Mouse (Mus musculus) liver, embryonic 16.5 days (tissue): ENCODE measurements around the gene Pet117. TPM values are rescaled to one million over a fixed set of nuclear protein-coding genes. Genes with fewer than 3 reads are reported as not detected.

Source experiments
- ATAC-seq: fragments of 200-750 bp; cut with Nextera tagmentation; 2 replicates; pipeline ENCODE4 v1.8.0; 2017; ENCODE audit warnings: low read depth, mild to moderate bottlenecking, moderate number of reproducible peaks, moderate library complexity
- H3K27ac ChIP-seq: fragments of 300-500 bp; sonication (generic); 2 replicates; pipeline ENCODE4 v1.5.1; 2014; ENCODE audit warnings: mild to moderate bottlenecking, low read length
- H3K27me3 ChIP-seq: fragments of 300-500 bp; sonication (generic); 2 replicates; pipeline ENCODE4 v1.6.1; 2014; ENCODE audit warnings: low read depth, low read length, mixed read lengths; ENCODE audit not compliant: control insufficient read depth, insufficient read depth
- H3K36me3 ChIP-seq: fragments of 300-500 bp; sonication (generic); 2 replicates; pipeline ENCODE4 v1.6.1; 2014; ENCODE audit warnings: mild to moderate bottlenecking; ENCODE audit not compliant: control insufficient read depth, insufficient read depth
- H3K4me1 ChIP-seq: fragments of 300-500 bp; sonication (generic); 2 replicates; pipeline ENCODE4 v1.6.1; 2014; ENCODE audit warnings: low read depth, low read length, mixed read lengths; ENCODE audit not compliant: control insufficient read depth
- H3K4me2 ChIP-seq: fragments of 300-500 bp; sonication (generic); 2 replicates; pipeline ENCODE4 v1.6.1; 2014; ENCODE audit warnings: low read depth, low read length, mixed read lengths
- H3K4me3 ChIP-seq: fragments of 300-500 bp; sonication (generic); 2 replicates; pipeline ENCODE4 v1.5.1; 2014; ENCODE audit warnings: low read depth, mild to moderate bottlenecking, low read length
- H3K9ac ChIP-seq: fragments of 300-500 bp; sonication (generic); 2 replicates; pipeline ENCODE4 v1.6.1; 2014; ENCODE audit warnings: low read depth, low read length
- H3K9me3 ChIP-seq: fragments of 300-500 bp; sonication (generic); replicated peaks from 2 replicates; pipeline ENCODE4 v1.6.1; 2016; ENCODE audit warnings: low read length; ENCODE audit not compliant: control insufficient read depth
- WGBS: fragments of 180-500 bp; shearing (Covaris S2); extraction: QIAGEN DNeasy Blood & Tissue Kit; methylation state at CpG from one replicate; pipeline ENCODE4 v1.1.7; 2014; ENCODE audit not compliant: insufficient replicate concordance; 5-methylcytosine and 5-hydroxymethylcytosine counted together
- polyA plus RNA-seq: library from polyadenylated mRNA; unstranded; fragments of >200 nt; fragmentation: Nextera tagmentation; extraction: Ambion mirVana; gene quantifications from 2 replicates; pipeline ENCODE4 v1.2.1, GENCODE M21; 2015

Pet117 gene
- 0.63 and 1.1 TPM in 2 replicates for polyA plus RNA-seq

- H3K27ac ChIP-seq, result peak within 1 kb of the TSS; percentile 92
- H3K9ac ChIP-seq, result peak within 1 kb of the TSS; percentile 91
- H3K4me2 ChIP-seq, result peak within 1 kb of the TSS; percentile 87
- 3% methylated on average over 38 of the region's 38 CpGs for WGBS
- peak within 1 kb of the TSS; percentile 94 for H3K4me3 ChIP-seq
- peak; percentile 96 for ATAC-seq
- no peaks in the 10 kb centered on the region for H3K9me3 ChIP-seq
- H3K36me3 ChIP-seq, result peaks cover under 1% of the 10 kb centered on the region; the same call in 1 of the 2 replicates
- peaks cover 19% of the 10 kb centered on the region for H3K4me1 ChIP-seq
- no peaks in the 10 kb centered on the region for H3K27me3 ChIP-seq
These were observed at the start of gene Pet117, which contains the start of gene Kat14 for GRCm38 (mm10) chr2:144368400-144369019. TSS of gene Pet117 (plus strand) at chr2:144368996. TSS of gene Kat14 (plus strand) at chr2:144368983.

- H3K4me3 ChIP-seq, result no peak overlapping the region
- H3K9ac ChIP-seq, result no peak overlapping the region
- H3K27ac ChIP-seq, result no peak overlapping the region
- no peaks in the 10 kb centered on the region for H3K36me3 ChIP-seq
- H3K4me1 ChIP-seq, result no peaks in the 10 kb centered on the region
- H3K4me2 ChIP-seq, result no peak overlapping the region
- WGBS, result 57% methylated on average over 3 of the region's 3 CpGs
- no peak for ATAC-seq
- H3K27me3 ChIP-seq, result peaks cover 11% of the 10 kb centered on the region
- H3K9me3 ChIP-seq, result no peaks in the 10 kb centered on the region
These were observed 44.6 kb upstream of the Pet117 start for GRCm38 (mm10) chr2:144324218-144324617.

- Histone ChIP-seq H3K36me3 (no peaks in the 10 kb centered on the region), H3K27ac (no peak overlapping the region), H3K9me3 (no peaks in the 10 kb centered on the region), H3K27me3 (peaks cover 61% of the 10 kb centered on the region), H3K4me3 (no peak overlapping the region), H3K9ac (no peak overlapping the region), H3K4me2 (no peak overlapping the region), H3K4me1 (peaks cover 8% of the 10 kb centered on the region)
- no peak for ATAC-seq
- 6% methylated on average over 10 of the region's 10 CpGs for WGBS
These were observed 39.3 kb upstream of the Pet117 start for GRCm38 (mm10) chr2:144329451-144329850.

GRCm38 (mm10) chr2:144329937-144330336, 38.9 kb upstream of the Pet117 start:
- Histone ChIP-seq H3K9me3 (no peaks in the 10 kb centered on the region), H3K9ac (no peak overlapping the region), H3K27ac (no peak overlapping the region), H3K36me3 (no peaks in the 10 kb centered on the region), H3K4me2 (no peak overlapping the region), H3K27me3 (peaks cover 63% of the 10 kb centered on the region), H3K4me3 (no peak overlapping the region), H3K4me1 (peaks cover 8% of the 10 kb centered on the region)
- WGBS, result 6% methylated on average over 10 of the region's 10 CpGs
- no peak for ATAC-seq

GRCm38 (mm10) chr2:144330352-144330959, 38.3 kb upstream of the Pet117 start:
- WGBS, result 1% methylated on average over 29 of the region's 41 CpGs
- Histone ChIP-seq H3K36me3 (no peaks in the 10 kb centered on the region), H3K9ac (no peak overlapping the region), H3K9me3 (no peaks in the 10 kb centered on the region), H3K27ac (no peak overlapping the region), H3K27me3 (peaks cover 67% of the 10 kb centered on the region), H3K4me1 (peaks cover 8% of the 10 kb centered on the region), H3K4me3 (peak overlapping the region; percentile 55), H3K4me2 (peak overlapping the region; percentile 71)
- no peak for ATAC-seq

GRCm38 (mm10) chr2:144330960-144331371, 37.8 kb upstream of the Pet117 start:
- peaks cover 67% of the 10 kb centered on the region for H3K27me3 ChIP-seq
- peak overlapping the region; percentile 71 for H3K4me2 ChIP-seq
- H3K4me1 ChIP-seq, result peaks cover 8% of the 10 kb centered on the region
- peak overlapping the region; percentile 55 for H3K4me3 ChIP-seq
- H3K9ac ChIP-seq, result peak overlapping the region; percentile 20; the same call in 1 of the 2 replicates
- H3K36me3 ChIP-seq, result no peaks in the 10 kb centered on the region
- H3K9me3 ChIP-seq, result no peaks in the 10 kb centered on the region
- H3K27ac ChIP-seq, result no peak overlapping the region
- no peak for ATAC-seq
- under 1% methylated on average over 50 of the region's 50 CpGs for WGBS

- WGBS, result under 1% methylated on average over 62 of the region's 62 CpGs
These were observed 37.1 kb upstream of the Pet117 start, which contains the start of gene Ovol2 for GRCm38 (mm10) chr2:144331401-144332302. TSS of gene Ovol2 (minus strand) at chr2:144332146.

GRCm38 (mm10) chr2:144332486-144332885, 36.3 kb upstream of the Pet117 start:
- no peaks in the 10 kb centered on the region for H3K36me3 ChIP-seq
- H3K4me2 ChIP-seq, result no peak overlapping the region
- no peak overlapping the region for H3K9ac ChIP-seq
- H3K27ac ChIP-seq, result no peak overlapping the region
- 5% methylated on average over 9 of the region's 9 CpGs for WGBS
- peaks cover 8% of the 10 kb centered on the region for H3K4me1 ChIP-seq
- H3K4me3 ChIP-seq, result no peak overlapping the region
- no peak for ATAC-seq
- no peaks in the 10 kb centered on the region for H3K9me3 ChIP-seq
- H3K27me3 ChIP-seq, result peaks cover 67% of the 10 kb centered on the region

More at GRCm38 (mm10) chr2:144331401-144332302, 37.1 kb upstream of the Pet117 start, which contains the start of gene Ovol2:
- no peaks in the 10 kb centered on the region for H3K36me3 ChIP-seq
- H3K4me2 ChIP-seq, result peak within 1 kb of the TSS; percentile 71
- H3K4me3 ChIP-seq, result peak within 1 kb of the TSS; percentile 55
- peaks cover 8% of the 10 kb centered on the region for H3K4me1 ChIP-seq
- H3K27me3 ChIP-seq, result peaks cover 67% of the 10 kb centered on the region
- no peak for ATAC-seq
- peak within 1 kb of the TSS; percentile 20; the same call in 1 of the 2 replicates for H3K9ac ChIP-seq
- H3K9me3 ChIP-seq, result no peaks in the 10 kb centered on the region
- no peak within 1 kb of the TSS for H3K27ac ChIP-seq
